Mouse (Mus musculus) cerebellum, adult 2 months (tissue): ENCODE results near the gene Cbx7. TPM values are rescaled to one million over a fixed set of nuclear protein-coding genes. Genes with fewer than 3 reads are reported as not detected.

ENCODE experiments used
- DNase-seq, 2 experiments: peaks; one replicate each; pipeline ENCODE4 v3.0.0; 2021
- H3K27ac ChIP-seq: fragments of 200-500 bp; 2 replicates; pipeline ENCODE4 v1.5.1; 2012; ENCODE audit warnings: low read length, control low read depth, inconsistent platforms; ENCODE audit not compliant: insufficient read depth
- H3K27me3 ChIP-seq: fragments of 200-500 bp; 2 replicates; pipeline ENCODE4 v1.6.1; 2012; ENCODE audit warnings: inconsistent platforms, mild to moderate bottlenecking, low read length, moderate library complexity; ENCODE audit not compliant: control insufficient read depth, insufficient read depth
- H3K4me1 ChIP-seq: fragments of 200-500 bp; 2 replicates; pipeline ENCODE4 v1.6.1; 2011; ENCODE audit warnings: low read length; ENCODE audit not compliant: control insufficient read depth, insufficient read depth
- H3K4me3 ChIP-seq: fragments of 200-500 bp; replicated peaks from 2 replicates; pipeline ENCODE3; 2011; ENCODE audit warnings: mild to moderate bottlenecking, low read depth, low read length, control low read depth; ENCODE audit not compliant: insufficient read depth
- CTCF ChIP-seq: fragments of 200-500 bp; IDR thresholded peaks from 2 replicates; pipeline ENCODE4 v1.5.1; 2011; ENCODE audit warnings: low read depth, mild to moderate bottlenecking, control low read depth, low read length, moderate library complexity, borderline replicate concordance; ENCODE audit not compliant: insufficient read depth
- POLR2A ChIP-seq: fragments of 200-500 bp; IDR thresholded peaks from 2 replicates; pipeline ENCODE4 v1.6.1; 2011; ENCODE audit warnings: low read length, control low read depth, borderline replicate concordance; ENCODE audit not compliant: insufficient read depth
- WGBS: fragments of 180-500 bp; shearing (Covaris S2); methylation state at CpG from one replicate; pipeline ENCODE4 v1.1.7; 2018; 5-methylcytosine and 5-hydroxymethylcytosine counted together
- polyA plus RNA-seq: library from polyadenylated mRNA; depleted of rRNA; stranded (reverse); fragments of >200 nt; gene quantifications from 2 replicates; pipeline ENCODE4 v1.2.3, GENCODE M21; 2012; rRNA removed

Gene Cbx7
- polyA plus RNA-seq = 89.6 and 96.3 TPM in 2 replicates

DNA sequence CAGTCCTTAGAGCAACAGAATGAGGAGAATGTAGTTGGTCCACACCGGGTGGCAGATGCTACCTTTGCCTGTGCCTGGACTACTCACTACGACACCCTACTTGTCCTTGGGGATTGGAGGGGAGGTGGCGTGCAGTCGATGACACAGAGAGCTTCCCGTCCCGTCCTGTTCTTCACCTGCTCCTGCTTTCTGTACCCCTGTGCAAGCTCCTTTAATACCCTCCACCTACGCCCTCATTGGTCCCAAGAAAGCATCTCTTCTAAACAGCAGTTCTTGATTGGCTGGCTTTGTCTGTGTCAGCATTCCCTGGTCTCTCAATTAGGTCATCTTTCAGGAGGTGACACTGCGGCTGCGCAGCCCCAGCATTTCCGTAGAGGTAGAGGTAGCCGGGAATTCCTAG is at the start of gene Cbx7:
Cbx7 (minus strand) TSS at position 180 of the 400 bp plus-strand sequence.
- Histone ChIP-seq H3K27me3 (no peaks in the 10 kb centered on the region), H3K4me3 (no peak within 1 kb of the TSS), H3K4me1 (no peaks in the 10 kb centered on the region), H3K27ac (no peak within 1 kb of the TSS)
- no peak for DNase-seq
- no peak for TF ChIP-seq CTCF
- no peak for TF ChIP-seq POLR2A
- WGBS = 96% methylated on average over 11 of the region's 11 CpGs

DNA sequence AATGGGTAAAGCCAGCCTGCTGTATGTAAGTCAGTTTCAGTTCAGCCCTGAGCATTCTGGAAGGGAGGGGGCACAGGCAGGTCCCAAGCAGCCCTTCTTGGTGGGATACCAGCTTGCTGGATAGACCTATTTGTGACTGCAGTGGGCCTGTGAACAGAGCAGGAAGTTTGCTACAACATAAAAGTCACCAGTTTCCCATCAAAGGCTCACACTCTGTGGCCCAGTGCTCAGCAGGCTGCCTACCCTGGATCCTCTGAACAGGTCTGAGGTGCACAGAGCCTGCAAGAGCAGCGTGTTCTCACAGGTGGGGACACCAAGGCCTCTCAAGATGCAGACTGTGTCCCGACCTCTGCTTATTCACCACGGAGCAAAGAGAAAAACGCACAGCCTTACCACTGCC is 49.6 kb upstream of the Cbx7 start:
- Histone ChIP-seq H3K27ac (no peak overlapping the region), H3K4me3 (no peak overlapping the region), H3K4me1 (peaks cover 10% of the 10 kb centered on the region), H3K27me3 (no peaks in the 10 kb centered on the region)
- DNase-seq = no peak
- TF ChIP-seq POLR2A (no peak), CTCF (no peak)
- 75% methylated on average over 4 of the region's 4 CpGs for WGBS

DNA sequence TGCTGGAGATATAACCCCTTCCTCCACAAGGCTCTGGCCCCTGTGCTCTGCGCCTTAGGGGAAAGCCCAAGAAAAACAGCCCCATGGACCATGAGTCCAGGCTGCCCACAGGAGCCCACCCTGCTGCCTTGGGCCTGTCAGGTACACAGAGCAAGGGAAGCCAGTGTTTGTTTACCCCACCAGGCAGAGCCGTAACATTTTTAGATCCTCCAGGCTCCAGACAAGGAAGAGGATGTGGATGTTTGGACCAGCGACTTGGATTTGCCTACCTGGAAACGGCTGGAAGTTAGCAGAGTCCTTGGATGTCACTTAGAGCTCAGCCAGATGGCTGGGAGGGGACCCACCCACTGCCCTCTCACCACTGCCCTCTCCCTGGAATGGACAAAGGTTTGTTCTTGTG is 48.7 kb upstream of the Cbx7 start:
- Histone ChIP-seq H3K4me1 (peaks cover 3% of the 10 kb centered on the region), H3K4me3 (no peak overlapping the region), H3K27ac (no peak overlapping the region), H3K27me3 (no peaks in the 10 kb centered on the region)
- no peak for DNase-seq
- WGBS = 61% methylated on average over 4 of the region's 4 CpGs
- no peak for TF ChIP-seq POLR2A
- TF ChIP-seq CTCF = no peak

DNA sequence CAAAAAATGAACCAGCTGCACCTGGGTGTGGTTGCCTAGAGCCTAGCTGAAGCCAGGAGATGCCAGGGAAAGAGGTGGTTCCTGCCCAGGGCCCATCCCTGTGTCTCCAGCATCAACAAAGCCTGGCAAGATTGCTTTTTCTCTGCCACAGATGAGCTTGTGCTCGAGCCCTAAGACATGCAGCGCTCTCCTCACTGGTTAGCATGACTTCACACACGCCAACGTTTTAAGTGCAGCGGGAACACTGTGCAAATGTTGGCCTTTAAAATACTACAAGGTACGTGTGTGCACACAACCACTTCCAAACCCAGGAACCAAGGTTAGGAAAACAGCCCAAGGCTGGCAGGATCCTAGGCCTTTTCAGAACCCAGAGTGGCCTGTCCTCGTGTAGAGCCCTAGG is 48.3 kb upstream of the Cbx7 start:
- Histone ChIP-seq H3K27ac (no peak overlapping the region), H3K27me3 (no peaks in the 10 kb centered on the region), H3K4me1 (no peaks in the 10 kb centered on the region; the same call in 1 of the 2 replicates), H3K4me3 (no peak overlapping the region)
- WGBS = 83% methylated on average over 7 of the region's 7 CpGs
- TF ChIP-seq CTCF (no peak), POLR2A (no peak)
- DNase-seq = no peak

DNA sequence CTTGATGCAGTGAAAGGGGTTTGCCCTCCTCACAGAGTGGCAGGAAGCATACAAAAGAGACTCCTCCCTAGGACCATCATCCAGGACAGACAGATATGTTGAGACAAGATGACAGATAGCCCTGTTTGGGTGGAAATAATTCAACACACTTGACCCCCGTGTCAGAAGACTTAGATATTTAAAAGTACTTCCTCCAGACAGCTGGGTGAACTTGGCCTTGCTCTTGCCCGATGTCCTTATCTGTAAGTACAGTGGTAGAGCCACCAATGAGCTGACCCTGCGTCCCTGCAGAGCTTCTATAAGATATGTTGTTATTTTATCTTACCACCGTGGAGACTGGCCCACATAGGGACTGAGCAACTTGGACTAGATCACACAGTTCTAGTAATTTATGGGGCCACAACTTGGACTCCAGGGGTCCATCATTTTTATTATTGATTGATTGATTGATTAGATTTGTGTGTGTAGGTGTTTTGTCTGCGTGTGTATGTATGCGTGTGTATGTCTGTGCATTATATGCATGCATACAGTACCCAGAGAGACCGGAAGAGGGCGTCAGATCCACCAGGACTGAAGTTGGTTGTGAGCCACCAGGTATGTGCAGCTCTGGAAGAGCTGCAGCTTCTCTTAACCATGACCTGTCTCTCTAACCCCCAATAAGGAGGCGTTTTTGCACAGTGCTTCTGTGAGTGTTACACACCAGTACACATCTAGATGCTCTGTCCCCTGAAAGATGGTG is 45.8 kb upstream of the Cbx7 start:
- no peak overlapping the region for H3K4me3 ChIP-seq
- TF ChIP-seq CTCF = no peak
- TF ChIP-seq POLR2A = no peak
- H3K27ac ChIP-seq = no peak overlapping the region
- no peaks in the 10 kb centered on the region for H3K27me3 ChIP-seq
- no peaks in the 10 kb centered on the region; the same call in 1 of the 2 replicates for H3K4me1 ChIP-seq
- 94% methylated on average over 9 of the region's 9 CpGs for WGBS
- no peak for DNase-seq

DNA sequence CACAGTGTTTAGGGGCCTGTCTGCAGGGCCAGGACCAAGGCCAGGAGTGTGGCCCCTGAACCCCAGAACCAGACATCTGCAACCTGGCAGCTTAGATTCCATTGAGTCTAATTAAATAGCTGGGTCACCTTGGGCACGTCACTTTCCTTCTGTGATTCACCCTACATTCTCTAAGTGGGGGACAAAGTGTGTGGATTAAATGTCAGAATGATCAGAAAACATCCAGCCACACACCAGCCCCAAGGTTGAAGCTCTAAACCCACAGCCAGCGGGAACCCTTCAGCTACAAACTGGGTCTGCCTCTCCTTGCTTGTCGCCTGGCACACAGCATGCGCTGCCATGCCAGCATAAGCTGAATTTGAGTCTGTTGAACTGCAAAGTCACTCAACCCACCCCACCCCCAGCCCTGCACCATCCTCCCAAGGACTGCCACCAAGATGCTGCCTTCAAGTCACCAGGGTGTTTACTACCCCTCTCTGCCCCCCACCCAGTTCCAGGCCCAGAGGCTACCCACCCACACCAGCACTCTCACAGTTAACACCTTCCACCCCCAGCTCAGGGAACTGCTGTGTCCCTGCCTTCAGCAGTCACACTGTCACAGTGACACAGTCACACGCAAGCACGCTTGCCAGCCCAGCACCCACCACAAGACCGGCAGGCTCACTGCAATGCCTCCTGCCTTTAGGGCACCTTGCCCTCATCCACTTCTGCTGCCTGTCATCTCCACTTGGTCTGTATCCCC is 44.5 kb upstream of the Cbx7 start:
- DNase-seq = no peak
- TF ChIP-seq POLR2A (no peak), CTCF (no peak)
- Histone ChIP-seq H3K4me3 (no peak overlapping the region), H3K27me3 (no peaks in the 10 kb centered on the region), H3K4me1 (no peaks in the 10 kb centered on the region; the same call in 1 of the 2 replicates), H3K27ac (no peak overlapping the region)
- 58% methylated on average over 7 of the region's 7 CpGs for WGBS

DNA sequence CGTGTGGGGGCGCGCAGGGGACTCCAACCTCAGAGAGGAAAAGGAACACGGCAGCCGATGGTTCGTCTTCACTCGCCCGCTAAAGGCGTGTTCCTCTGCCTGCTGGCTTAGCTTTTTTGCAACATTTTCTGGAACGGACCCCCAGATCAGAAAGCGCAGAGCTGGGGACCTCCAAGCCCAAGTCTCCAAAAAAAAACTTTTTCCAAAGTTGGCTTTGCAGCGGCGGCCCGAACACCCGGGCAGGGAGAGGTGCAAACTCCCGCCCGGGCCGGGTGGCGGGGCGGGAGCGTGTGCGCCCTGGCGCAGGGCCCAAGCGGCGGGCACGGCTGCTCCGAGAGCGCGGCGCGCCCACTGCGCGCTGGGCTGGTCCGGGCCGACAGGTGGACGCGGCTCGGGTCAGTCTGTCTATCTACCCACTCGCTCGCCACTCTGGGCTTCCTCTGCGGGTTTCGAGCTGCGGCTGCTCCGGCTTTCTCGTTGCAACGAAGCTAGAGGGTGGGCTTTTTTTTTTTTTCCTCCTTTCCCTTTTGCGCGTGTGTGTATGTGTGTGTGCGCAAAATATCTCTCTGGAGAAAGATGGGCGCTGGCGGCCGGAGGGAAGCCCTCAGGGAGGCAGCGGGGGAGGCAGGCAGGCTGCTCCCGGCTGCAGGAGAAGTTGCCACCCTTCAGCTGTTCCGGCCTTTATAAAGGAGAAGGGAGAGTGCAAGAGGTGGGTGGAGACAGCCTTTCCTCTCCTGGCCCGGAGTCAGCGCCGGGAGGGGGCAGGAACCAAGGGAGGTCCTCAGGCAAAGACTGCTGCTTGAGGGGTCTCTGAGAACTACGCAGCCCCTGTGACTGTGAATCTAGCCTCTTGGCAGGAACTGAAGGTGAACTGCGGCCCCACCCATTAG is 43.6 kb upstream of the Cbx7 start, which contains the start of gene Pdgfb:
Pdgfb (minus strand) TSS at position 657 of the 890 bp plus-strand sequence.
- peak; percentile 54 to 59 for DNase-seq
- no peaks in the 10 kb centered on the region for H3K27me3 ChIP-seq
- 0 out of 2 replicates have a peak, but pooled peaks have one; percentile 26 for TF ChIP-seq POLR2A
- no peak for TF ChIP-seq CTCF
- H3K4me1 ChIP-seq = no peaks in the 10 kb centered on the region; the same call in 1 of the 2 replicates
- H3K27ac ChIP-seq = no peak within 1 kb of the TSS
- peak within 1 kb of the TSS; percentile 93 for H3K4me3 ChIP-seq
- WGBS = 1% methylated on average over 60 of the region's 60 CpGs
